Mouse (Mus musculus) adrenal gland (tissue): ENCODE data around the gene Parp2.
"Not testable (repeated sequence)": the region's sequence is repeated elsewhere in the genome, so short reads cannot be mapped to it uniquely, and the experiment has no call there.

Experiments used
- intact Hi-C: fragments of 180-260 bp; cut with DNase I; formaldehyde crosslinking; loops from one replicate; pipeline ENCODE4 v1.15.1; 2025

The Parp2 gene

DNA sequence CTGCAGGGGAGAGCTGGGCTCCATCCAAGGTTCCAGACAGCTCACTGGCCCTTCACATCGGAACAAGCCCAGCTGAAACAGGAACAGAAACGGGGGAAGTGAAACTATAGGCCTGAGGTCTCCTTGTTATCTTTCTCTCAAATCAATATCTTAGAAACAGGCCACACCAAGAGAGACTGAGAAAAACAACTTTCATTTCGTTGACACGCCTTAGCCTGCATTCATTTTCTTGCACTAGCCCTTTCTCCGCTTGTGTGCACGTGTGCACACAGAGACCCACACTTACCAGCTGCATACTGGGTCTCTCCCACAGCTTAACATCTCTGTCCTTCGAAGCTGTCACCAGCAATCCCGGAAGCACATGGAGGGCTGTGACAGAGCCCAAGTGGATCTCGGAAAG lies 16.6 kb downstream of the Parp2 start:
- intact Hi-C loops, result no loop called here

GRCm38 (mm10) chr14:50826579-50826978 lies 18.9 kb downstream of the Parp2 start:
- intact Hi-C loops, result no loop called here

DNA sequence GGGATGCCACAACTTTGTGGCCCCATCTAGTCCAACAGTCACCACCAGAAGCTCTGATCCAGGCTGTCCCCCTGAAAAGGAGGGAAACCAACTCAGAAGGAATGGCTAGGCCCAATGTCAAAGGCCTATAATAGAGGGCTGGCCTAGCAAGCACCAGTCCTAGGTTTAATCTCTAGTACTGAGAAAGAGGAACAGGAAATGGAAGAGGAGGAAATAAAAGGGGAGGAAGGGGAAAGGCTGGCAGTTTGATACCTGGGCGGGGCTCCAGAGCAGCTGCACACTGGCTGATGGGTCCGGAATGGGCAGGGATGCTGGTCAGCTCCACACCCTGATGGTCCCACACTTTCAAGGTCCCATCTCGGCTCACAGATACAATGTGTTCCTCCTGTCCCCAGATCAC lies 22.2 kb downstream of the Parp2 start:
- intact Hi-C loops, result no loop called here

DNA sequence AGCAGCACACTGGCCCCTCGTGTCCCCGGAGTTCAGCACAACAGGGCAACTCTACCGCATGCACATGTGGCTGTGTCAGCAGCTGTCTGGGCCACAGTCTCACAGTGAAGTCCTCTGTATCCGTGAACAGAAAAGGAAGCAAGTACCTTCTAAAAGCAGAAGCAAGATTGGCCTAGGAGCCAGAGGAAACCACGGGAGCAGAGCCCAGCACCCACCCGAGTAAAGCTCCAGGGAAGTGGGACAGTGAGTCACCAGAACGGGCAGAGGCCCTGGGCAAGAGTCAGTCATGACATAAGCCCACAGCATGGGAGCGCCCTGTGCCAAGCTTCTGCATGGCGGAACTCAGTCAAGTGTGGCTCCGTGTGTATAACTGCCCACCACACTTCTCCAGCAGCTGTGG lies 26.3 kb downstream of the Parp2 start:
- intact Hi-C loops, result no loop called here

GRCm38 (mm10) chr14:50834435-50834834 lies 26.8 kb downstream of the Parp2 start:
- intact Hi-C loops, result no loop called here

- intact Hi-C loops, result no loop called here
Measured at GRCm38 (mm10) chr14:50837236-50837635, 29.6 kb downstream of the Parp2 start.

DNA sequence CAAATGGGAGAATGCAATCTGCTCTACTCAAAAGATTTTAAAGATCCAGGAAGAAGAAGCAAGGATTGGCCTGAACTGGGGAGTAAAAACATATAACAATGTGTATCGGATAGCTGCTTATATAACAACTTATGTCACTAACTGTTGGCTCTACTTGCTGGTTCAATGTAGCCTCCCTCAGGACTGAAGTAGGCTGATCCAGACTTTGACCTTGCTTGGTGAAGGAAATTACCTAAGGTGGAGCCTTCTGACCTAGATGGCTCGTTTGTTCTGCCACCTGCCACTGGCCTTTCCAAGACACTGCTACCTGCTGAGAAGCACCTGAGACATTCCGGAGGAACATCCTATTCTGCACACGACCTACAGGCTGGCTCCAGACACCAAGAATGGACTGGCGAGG lies 48.1 kb downstream of the Parp2 start:
- intact Hi-C loops, result no loop called here

DNA sequence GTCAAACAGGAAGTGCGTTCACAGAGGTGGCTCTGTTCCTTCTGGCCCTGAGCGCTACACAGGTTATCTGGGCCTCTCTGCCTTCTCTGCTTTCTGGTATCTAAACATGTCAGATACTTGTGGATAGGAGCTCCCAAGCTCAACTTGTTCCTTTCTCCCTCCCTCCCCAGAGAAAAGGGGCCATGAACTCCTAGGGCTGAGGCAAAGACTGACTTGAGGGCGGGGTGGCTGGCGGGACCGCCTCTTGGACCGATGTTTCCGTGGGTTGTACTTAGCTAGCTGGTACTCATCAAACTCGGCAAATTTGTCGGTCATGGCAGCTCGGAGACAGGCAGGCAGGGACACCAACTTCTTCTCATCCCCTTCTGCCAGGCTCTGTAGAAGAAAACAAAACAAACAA lies 55.0 kb downstream of the Parp2 start:
- intact Hi-C loops, result no loop called here

- intact Hi-C loops, result not testable (repeated sequence)
Measured at GRCm38 (mm10) chr14:50865005-50865404, 57.4 kb downstream of the Parp2 start.

DNA sequence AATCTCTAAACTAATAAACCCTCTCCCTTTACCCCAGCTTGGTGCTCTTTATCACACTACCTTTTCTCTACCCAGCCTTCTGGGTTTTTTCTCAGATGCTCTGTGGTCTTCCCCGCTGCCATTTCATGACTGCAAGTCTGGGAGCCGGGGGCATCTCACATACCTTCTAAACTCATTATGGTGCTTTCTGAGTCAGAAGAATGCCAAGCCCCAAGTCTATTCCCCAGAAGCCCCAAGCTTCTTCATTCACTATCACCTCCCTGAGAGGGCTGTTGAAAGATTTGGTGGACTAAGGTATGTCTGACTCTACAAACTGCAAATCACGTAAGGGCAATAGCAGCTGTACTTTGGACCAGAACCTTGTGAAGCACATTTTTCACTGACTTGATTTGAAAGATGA lies 59.3 kb downstream of the Parp2 start:
- intact Hi-C loops, result no loop called here

GRCm38 (mm10) chr14:50868211-50868610 lies 60.6 kb downstream of the Parp2 start:
- intact Hi-C loops, result no loop called here

- intact Hi-C loops, result no loop called here
Measured at GRCm38 (mm10) chr14:50868656-50869055, 61.0 kb downstream of the Parp2 start.

GRCm38 (mm10) chr14:50869889-50870804 lies 62.5 kb downstream of the Parp2 start, which contains the start of gene Tep1:
TSS of gene Tep1 (minus strand) at chr14:50870560.
- intact Hi-C loops, result loop anchor here (5.0 kb wide), 1 partner anchor 62 kb away; the partner anchor contains the start of genes Pip4p1 and Pnp

- intact Hi-C loops, result loop anchor here (5.0 kb wide), 1 partner anchor 62 kb away; the partner anchor contains the start of genes Pip4p1 and Pnp
Measured at GRCm38 (mm10) chr14:50870805-50871143, 63.1 kb downstream of the Parp2 start.
